Mouse (Mus musculus) megakaryocyte-erythroid progenitor cell, adult 5-6 weeks (primary cell): ENCODE data around the gene Rnasek. TPM values are rescaled to one million over a fixed set of nuclear protein-coding genes. Genes with fewer than 3 reads are reported as not detected.

Experiments used
- ATAC-seq: replicated peaks from 2 replicates; pipeline ENCODE4 v1.8.0; 2016; ENCODE audit warnings: mild to moderate bottlenecking, inconsistent platforms; ENCODE audit not compliant: severe bottlenecking, poor library complexity, low FRiP score, low TSS enrichment
- total RNA-seq, 2 experiments: library from RNA; stranded (forward) in 1 of 2; stranded (reverse) in 1 of 2; fragments of 200-1000, 215-1000 nt in 1 of 2; fragments of >200 nt in 1 of 2; fragmentation: Nextera tagmentation in 1 of 2; gene quantifications; 2 replicates each; pipeline ENCODE4 v1.2.3; 2014 to 2017

Rnasek gene
- total RNA-seq, 2 experiments from 2014 or later: 27.5 to 125 TPM

- ATAC-seq: peak; percentile 83
Observed at GRCm38 (mm10) chr11:70220731-70221602, 18.7 kb downstream of the Rnasek start, which contains the start of gene Slc16a13. Slc16a13 (minus strand) TSS chr11:70221064.

DNA sequence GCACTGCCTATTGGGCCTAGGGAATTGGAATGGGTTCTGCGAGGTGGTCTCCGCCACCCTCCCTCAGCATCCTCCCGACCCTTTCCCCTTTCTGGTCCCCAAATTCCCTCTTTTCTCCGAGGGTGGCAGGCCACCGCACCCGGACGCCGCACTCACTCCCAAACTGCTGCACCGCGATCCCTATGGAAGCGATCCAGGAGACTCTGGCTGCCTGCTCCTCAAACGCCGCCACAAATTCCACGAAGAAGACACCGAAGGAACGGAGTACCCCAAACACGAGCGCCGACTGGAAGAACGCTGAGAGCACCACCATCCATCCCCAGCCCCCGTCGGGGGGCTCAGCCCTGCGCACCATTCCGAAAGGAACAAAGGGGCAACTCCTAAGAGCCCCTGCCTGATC, 19.3 kb downstream of the Rnasek start:
- no peak for ATAC-seq

DNA sequence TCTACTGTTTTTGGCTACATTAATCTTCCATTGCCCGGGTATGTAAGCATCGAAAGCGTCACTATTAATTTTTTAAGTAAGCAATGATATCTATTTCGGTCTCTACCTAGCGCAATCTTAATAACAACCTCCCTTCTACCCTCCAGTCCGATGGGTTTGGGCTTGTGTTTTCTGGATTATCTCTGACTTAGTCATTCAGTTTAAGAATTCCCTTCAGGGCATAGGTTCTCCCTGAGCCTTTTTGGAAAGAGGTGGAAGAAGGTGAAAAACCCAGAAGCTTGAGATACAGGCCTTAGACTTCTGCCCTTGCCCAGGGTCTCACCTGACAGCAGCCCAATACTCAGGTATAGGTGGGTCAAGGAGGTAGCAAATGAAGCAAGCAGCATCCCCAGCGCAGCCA, 19.8 kb downstream of the Rnasek start:
- ATAC-seq: no peak

DNA sequence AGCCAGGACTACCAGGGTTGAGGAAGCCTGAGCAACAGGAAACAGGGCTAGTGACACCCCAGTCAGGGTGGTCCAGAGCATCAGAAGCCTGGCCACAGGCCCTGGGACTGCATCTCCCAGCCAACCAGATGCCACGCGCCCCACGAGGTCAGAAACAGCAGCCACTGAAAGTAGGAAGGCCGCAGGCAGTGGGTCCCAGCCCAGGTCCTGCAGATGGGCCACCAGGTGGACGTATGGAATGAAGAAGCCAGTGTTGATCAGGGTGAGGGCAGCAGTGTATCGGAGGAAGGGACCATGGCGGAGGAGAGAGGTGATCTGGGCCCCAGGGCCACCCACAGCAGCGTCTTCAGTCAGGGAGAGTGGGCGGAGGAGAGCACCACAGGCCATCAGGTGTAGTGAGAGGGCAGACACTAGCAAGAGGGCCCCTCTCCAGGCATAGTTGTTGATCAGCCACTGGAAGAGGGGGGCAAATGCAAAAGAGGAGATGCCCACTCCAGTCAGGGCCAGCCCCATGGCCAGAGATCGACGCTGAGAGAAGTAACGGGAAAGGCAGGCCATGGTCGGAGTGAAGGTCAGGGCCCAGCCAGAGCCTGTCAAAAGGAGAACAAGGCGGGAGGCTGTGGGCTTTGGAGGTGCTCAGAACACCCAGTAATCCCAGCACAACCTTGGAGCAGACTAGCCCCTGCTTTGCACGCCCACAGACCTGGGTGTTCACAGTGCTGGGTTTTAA, 20.7 kb downstream of the Rnasek start:
- no peak for ATAC-seq

- ATAC-seq: no peak
Observed at GRCm38 (mm10) chr11:70218039-70218438, 21.6 kb downstream of the Rnasek start.

GRCm38 (mm10) chr11:70216103-70216502, 23.5 kb downstream of the Rnasek start:
- ATAC-seq: no peak

DNA sequence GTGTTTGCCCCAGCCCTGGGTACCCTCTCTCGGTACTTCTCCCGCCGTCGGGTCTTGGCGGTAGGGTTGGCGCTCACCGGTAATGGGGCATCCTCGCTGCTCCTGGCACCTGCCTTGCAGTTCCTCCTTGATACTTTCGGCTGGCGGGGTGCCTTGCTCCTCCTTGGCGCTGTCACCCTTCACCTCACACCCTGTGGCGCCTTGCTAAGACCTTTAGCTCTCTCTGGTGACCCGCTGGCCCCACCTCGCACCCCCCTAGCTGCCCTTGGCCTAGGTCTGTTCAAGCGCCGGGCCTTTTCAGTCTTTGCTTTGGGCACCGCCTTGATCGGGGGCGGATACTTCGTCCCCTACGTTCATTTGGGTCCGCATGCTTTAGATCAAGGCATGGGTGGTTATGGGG, 24.3 kb downstream of the Rnasek start:
- no peak for ATAC-seq

GRCm38 (mm10) chr11:70214856-70215209, 24.8 kb downstream of the Rnasek start:
- no peak for ATAC-seq

- ATAC-seq: no peak; the same call in 1 of the 2 replicates
Observed at GRCm38 (mm10) chr11:70214191-70214855, 25.3 kb downstream of the Rnasek start.

GRCm38 (mm10) chr11:70213736-70214135, 25.9 kb downstream of the Rnasek start:
- no peak for ATAC-seq

DNA sequence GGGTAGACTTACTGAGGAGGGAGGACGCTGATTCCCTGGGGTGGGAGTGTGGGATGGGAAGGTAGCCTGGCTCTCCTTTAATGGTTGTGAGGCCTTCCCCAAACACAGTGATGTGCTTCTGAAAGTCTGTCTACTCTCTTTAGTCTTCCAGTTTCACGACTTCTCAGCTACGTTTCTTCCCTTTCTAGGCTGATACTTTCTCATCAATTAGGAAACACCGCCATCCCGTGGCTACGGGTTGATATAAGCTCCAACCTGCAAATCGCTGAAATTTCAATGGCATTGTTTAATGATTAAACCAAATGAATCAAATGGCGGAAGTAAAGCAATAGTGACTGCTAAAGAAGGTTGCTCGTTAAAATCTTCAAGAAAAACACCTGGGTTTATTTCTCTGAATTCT, 26.7 kb downstream of the Rnasek start:
- ATAC-seq: peak; percentile 40; the same call in 1 of the 2 replicates

GRCm38 (mm10) chr11:70212423-70212822, 27.2 kb downstream of the Rnasek start, which contains the start of gene Slc16a11:
Slc16a11 (plus strand) TSS chr11:70212752.
- ATAC-seq: no peak

DNA sequence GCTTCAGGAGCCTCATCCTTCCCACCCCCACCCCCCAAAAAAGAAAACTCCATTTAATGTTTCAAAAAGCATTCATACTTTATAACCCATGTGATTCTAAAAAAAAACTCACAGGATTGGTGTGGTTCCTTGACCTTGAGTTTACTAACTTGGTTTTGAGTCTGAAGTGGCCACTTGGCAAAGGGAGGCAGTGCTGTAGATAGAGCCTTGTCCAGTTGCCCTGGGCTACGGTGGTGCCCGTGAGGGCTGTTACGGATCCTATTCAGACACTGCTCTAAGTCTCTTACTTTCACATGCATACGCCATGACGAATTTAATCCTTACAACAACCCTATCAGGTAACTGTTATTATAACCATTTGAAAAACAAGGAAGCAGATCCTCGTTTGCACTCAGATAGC, 27.7 kb downstream of the Rnasek start:
- ATAC-seq: no peak

DNA sequence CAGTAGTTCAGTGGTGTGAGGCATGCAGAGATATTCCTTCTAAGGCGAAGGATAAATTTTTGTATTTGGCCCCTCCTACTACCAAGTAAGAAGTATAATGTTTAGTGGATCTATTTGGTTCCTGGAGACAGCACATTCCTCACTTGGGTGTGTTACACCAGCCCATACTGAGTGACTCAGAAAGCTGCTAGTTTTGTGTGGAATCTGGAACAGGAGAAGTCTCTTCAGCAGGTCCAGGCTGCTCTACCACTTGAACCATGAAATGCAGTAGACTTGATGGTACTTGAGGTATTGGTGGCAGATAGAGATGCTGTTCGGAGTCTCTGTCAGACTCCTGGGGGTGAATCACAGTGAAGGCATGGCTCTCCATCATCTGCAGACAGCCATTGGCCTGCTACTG, 29.0 kb downstream of the Rnasek start:
- ATAC-seq: no peak

- no peak for ATAC-seq
Observed at GRCm38 (mm10) chr11:70208778-70209388, 30.8 kb downstream of the Rnasek start.

DNA sequence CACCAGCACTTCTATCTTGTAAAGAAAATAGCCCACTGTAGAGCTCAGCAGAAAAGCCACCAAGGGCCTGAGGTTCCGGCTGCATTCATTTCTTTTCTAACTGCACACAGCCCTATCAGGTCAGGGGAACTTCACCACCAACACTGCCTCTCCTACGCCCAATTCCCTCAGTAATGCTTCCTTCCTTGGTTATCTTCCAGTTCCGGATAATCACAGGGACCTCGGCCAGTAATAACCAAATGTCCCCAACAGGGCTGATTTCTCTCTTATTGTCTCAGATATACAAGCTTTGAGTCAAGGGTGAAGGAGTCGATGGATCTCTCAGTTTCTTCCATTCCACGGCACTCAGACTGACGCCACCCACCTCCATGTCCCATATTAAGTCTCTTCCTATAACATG, 32.4 kb downstream of the Rnasek start:
- no peak for ATAC-seq

DNA sequence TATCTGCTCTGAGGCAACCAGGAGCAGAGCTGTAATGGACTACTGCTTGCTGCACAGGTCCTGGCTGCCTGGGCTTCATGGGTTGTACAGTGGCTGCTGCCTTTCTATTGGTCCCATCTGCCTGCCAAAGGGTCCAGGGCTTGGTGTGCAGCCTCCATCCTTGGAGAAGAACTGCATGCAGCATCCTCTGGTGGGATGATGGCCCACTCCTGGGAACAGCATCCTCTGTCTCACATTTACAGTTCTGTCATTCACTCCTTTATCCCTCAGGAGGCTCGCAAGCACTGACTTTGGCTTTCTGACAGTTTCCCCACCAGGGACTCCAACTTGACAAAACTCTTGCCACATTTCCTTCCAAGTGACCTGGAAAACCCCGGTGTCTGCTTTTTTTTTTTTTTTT, 32.8 kb downstream of the Rnasek start:
- no peak for ATAC-seq

DNA sequence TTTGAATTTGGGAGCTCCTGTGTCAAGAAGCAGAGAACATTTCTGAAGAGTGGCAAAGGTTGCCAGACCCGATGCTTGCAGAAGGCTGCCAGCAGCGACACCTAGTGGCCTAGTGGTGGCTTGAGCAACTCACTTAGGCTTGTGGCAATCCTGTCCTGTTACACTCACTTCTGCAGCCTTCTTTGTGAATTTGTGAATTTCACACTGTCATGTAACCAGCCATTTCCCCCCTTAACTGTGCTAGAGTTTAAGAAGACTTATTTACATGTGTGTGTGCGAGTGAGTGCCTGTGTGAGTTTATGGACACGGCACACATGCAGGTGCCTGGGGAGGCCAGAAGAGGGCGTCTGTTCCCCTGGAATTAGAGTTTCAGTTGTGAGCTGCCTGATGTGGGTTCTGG, 38.0 kb downstream of the Rnasek start:
- peak; percentile 83 for ATAC-seq

DNA sequence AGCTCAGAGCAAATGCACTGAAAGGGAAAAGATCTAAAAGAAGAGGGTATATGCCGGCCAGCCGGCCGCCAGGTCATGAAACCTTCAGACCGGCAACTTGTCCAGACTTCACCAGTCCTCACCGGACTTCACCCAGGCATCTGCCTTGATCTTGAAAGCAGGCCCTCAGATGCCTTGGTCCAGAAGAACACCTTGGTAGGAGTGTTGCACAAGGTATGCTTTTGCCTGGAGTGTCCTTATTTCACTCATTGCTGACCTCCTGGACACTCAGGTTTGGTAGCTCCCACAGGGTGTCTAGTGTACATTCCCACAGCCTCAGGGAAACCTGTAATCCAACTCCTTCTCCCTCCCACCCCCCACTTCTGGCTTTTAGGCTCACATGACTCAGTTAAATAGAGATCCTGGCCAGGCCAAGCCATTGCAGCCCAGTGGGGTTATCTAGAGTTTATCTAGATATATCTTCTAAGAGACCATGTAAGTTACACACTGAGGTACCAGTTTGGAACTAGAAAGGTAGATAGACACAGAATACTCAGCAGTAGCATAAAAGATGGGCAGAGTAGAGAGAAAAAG, 39.5 kb downstream of the Rnasek start:
- ATAC-seq: no peak
